Mouse (Mus musculus) layer of hippocampus, adult 9-10 months (tissue): ENCODE results near the gene Olfr1301.

ENCODE experiments used
- DNase-seq: peaks from one replicate; pipeline ENCODE4 v3.0.0; 2022; ENCODE audit warnings: low spot score

Olfr1301 gene

GRCm38 (mm10) chr2:111750706-111751105 lies at the start of gene Olfr1301:
Olfr1301 (plus strand) TSS chr2:111751006.
- no peak for DNase-seq

- no peak for DNase-seq
Measured at GRCm38 (mm10) chr2:111726739-111727138, 24.1 kb upstream of the Olfr1301 start.

- DNase-seq: no peak
Measured at GRCm38 (mm10) chr2:111777129-111777528, 26.3 kb downstream of the Olfr1301 start, which contains the start of gene Olfr1302. Olfr1302 (plus strand) TSS chr2:111777429.
